Mouse (Mus musculus) liver, adult 2 months (tissue): ENCODE measurements around the gene Cpa5. TPM values are rescaled to one million over a fixed set of nuclear protein-coding genes. Genes with fewer than 3 reads are reported as not detected.

Experiments
- DNase-seq: peaks from one replicate; pipeline ENCODE4 v3.0.0-alpha.2; 2011; ENCODE audit warnings: low read depth, low spot score; ENCODE audit errors: extremely low read depth
- H3K27ac ChIP-seq: fragments of 200-500 bp; replicated peaks from 2 replicates; pipeline ENCODE4 v1.5.1; 2012; ENCODE audit warnings: low read depth, mild to moderate bottlenecking, control low read depth, inconsistent platforms, low read length; ENCODE audit not compliant: insufficient read depth
- H3K27me3 ChIP-seq: fragments of 200-500 bp; 2 replicates; pipeline ENCODE4 v1.6.1; 2012; ENCODE audit warnings: mild to moderate bottlenecking, moderate library complexity, low read length, inconsistent platforms; ENCODE audit not compliant: control insufficient read depth, insufficient read depth
- H3K36me3 ChIP-seq: fragments of 200-500 bp; 2 replicates; pipeline ENCODE4 v1.6.1; 2012; ENCODE audit warnings: low read length, inconsistent platforms; ENCODE audit not compliant: control insufficient read depth, insufficient read depth
- H3K4me1 ChIP-seq: fragments of 200-500 bp; 2 replicates; pipeline ENCODE4 v1.6.1; 2011; ENCODE audit warnings: low read length; ENCODE audit not compliant: control insufficient read depth, insufficient read depth
- H3K4me3 ChIP-seq: fragments of 200-500 bp; 2 replicates; pipeline ENCODE4 v1.5.1; 2011; ENCODE audit warnings: low read depth, mild to moderate bottlenecking, control low read depth, low read length, moderate library complexity; ENCODE audit not compliant: insufficient read depth
- H3K79me2 ChIP-seq: fragments of 200-500 bp; 2 replicates; pipeline ENCODE4 v1.6.1; 2012; ENCODE audit warnings: inconsistent platforms, mild to moderate bottlenecking, low read length, moderate library complexity; ENCODE audit not compliant: control insufficient read depth, insufficient read depth
- H3K9ac ChIP-seq: fragments of 200-500 bp; 2 replicates; pipeline ENCODE4 v1.6.1; 2012; ENCODE audit warnings: low read depth, mild to moderate bottlenecking, control low read depth, inconsistent platforms, low read length
- CTCF ChIP-seq: fragments of 200-500 bp; IDR thresholded peaks from 2 replicates; pipeline ENCODE4 v1.5.1; 2011; ENCODE audit warnings: low read depth, low read length, control low read depth
- POLR2A ChIP-seq: fragments of 200-500 bp; IDR thresholded peaks from 2 replicates; pipeline ENCODE4 v1.6.1; 2011; ENCODE audit warnings: low read length, control low read depth; ENCODE audit not compliant: insufficient read depth; ENCODE audit errors: extremely low read depth
- WGBS: fragments of 180-500 bp; shearing (Covaris S2); methylation state at CpG from one replicate; pipeline ENCODE4 v1.1.7; 2018; 5-methylcytosine and 5-hydroxymethylcytosine counted together
- polyA plus RNA-seq: library from polyadenylated mRNA; depleted of rRNA; stranded (reverse); fragments of >200 nt; gene quantifications from 2 replicates; pipeline ENCODE4 v1.2.3, GENCODE M21; 2012
- total RNA-seq: library from RNA; depleted of rRNA; stranded (reverse); fragments of >200 nt; gene quantifications from 2 replicates; pipeline ENCODE4 v1.2.3, GENCODE M21; 2014

Gene Cpa5
- total and polyA plus RNA-seq, 2 experiments, result not detected

DNA sequence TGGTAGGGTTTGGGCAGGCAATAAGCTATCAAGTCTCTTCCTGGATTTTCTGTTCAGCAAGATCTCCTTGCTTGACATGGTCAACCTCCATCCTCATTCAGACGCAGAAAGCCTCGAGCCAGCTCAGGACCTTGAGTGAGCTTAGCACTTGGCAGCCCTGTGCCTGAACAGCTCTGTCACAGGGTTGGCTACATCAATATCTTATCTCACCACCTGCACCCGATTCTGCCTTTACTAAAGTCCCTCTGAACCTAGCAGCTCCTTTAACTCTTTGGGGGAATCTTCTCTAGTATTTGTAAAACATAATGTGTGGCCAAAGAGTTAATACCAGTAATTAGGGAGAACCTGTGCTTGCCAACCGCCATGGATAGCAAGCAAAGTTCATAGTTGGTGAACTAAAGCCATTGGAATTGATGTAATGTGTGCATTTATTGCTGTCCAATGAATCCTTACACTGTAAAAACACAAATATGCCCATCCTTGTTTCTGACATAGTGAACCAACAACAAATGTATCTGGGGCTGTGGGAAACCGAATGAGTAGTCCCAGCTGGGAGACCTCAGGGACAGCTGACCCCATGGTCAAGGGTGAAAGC lies 28.0 kb downstream of the Cpa5 start, which contains the start of gene Cpa1:
TSS of gene Cpa1 (plus strand) at position 545 of the 595 bp plus-strand sequence.
- H3K79me2 ChIP-seq, result no peaks in the 10 kb centered on the region
- no peaks in the 10 kb centered on the region for H3K4me1 ChIP-seq
- no peak within 1 kb of the TSS for H3K4me3 ChIP-seq
- no peaks in the 10 kb centered on the region for H3K27me3 ChIP-seq
- H3K36me3 ChIP-seq, result no peaks in the 10 kb centered on the region
- no peak for TF ChIP-seq POLR2A
- TF ChIP-seq CTCF, result no peak
- 56% methylated on average over 5 of the region's 5 CpGs for WGBS
- H3K9ac ChIP-seq, result no peak within 1 kb of the TSS
- no peak for DNase-seq
- no peak within 1 kb of the TSS for H3K27ac ChIP-seq

DNA sequence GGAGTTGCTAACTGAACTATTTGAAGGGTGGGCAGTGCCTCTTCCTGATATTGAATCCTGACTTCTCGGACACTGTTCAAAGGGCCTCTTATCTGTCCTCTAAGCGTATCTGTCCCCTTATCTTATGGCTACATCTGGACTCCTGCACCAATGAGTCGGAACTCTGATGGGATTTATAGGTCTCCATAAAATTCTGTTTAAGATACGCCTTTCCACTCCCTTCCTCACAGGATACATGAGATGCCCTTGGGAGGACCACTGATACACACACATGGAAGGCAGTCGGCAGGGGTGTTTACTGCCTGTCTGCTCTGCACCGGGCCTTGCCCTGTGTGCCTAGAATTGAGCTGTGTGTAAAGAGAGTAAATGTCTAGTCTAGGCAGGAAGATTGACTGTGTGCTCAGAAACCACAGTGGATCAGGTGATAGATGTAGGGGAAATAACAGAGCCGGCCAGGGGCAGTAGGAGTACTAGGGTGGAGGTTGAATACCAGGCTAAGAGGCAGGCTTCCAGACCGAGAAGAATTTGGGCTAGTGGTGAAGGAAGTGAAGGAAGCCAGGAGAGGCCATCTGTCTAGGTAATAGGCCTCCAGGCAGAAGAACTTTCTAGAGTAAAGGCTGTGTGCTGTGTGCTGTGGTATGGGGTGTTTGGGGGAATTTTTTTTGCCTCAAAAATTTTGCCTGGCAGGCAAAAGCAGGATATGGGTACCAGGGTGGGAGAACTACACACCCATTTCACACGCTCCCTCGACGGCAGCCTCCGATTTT lies 33.1 kb downstream of the Cpa5 start:
- Histone ChIP-seq H3K4me1 (no peaks in the 10 kb centered on the region), H3K27ac (no peak overlapping the region), H3K9ac (no peak overlapping the region), H3K27me3 (no peaks in the 10 kb centered on the region), H3K79me2 (no peaks in the 10 kb centered on the region), H3K4me3 (no peak overlapping the region), H3K36me3 (no peaks in the 10 kb centered on the region)
- no peak for DNase-seq
- 72% methylated on average over 12 of the region's 12 CpGs for WGBS
- no peak for TF ChIP-seq CTCF
- TF ChIP-seq POLR2A, result no peak

DNA sequence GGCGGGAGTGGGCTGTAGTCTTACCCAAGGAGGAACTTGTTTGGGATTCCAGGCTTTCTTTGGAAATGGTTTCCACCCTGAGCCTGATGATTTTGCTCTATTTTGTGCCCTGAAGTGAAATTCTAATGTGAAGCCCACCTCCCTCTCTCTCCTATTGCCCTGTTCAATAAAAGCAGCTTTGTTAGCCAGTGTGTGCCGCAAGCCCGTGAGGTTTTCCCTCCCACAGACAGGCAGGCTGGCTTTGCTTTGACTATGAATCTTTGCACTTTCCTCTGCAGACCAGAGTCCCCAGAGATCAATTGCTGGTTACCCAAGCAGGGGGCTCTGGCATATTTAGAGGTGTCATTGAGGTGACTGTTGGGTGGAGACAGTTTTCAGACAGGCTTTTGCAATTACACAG lies 33.7 kb downstream of the Cpa5 start:
- Histone ChIP-seq H3K79me2 (no peaks in the 10 kb centered on the region), H3K36me3 (no peaks in the 10 kb centered on the region), H3K27ac (no peak overlapping the region), H3K4me3 (no peak overlapping the region), H3K4me1 (no peaks in the 10 kb centered on the region), H3K9ac (no peak overlapping the region), H3K27me3 (no peaks in the 10 kb centered on the region)
- WGBS, result 63% methylated on average over 3 of the region's 3 CpGs
- TF ChIP-seq CTCF (no peak), POLR2A (no peak)
- no peak for DNase-seq

DNA sequence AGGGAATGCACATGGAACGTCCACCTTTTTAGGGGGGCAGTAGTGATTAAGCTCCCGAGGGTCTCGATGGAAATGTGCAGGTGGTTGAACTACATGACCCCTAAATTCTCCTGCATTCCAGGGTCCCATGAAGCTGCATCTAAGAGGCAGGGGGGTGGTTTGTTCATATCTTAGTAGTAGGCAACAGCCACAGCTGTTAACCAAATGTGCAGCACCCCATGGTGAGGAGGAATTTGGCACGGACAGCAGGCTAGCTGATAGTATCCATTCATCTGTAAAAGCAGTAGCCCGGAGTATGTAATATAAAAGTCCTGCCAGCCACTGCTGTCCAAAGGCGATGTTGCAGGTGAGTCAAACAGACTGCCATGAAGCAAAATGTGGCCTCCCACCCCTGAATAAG lies 34.6 kb downstream of the Cpa5 start:
- Histone ChIP-seq H3K27ac (no peak overlapping the region), H3K4me3 (no peak overlapping the region), H3K9ac (no peak overlapping the region), H3K36me3 (no peaks in the 10 kb centered on the region), H3K79me2 (no peaks in the 10 kb centered on the region), H3K4me1 (no peaks in the 10 kb centered on the region), H3K27me3 (no peaks in the 10 kb centered on the region)
- DNase-seq, result no peak
- TF ChIP-seq CTCF, result no peak
- TF ChIP-seq POLR2A, result no peak
- 92% methylated on average over 6 of the region's 6 CpGs for WGBS

DNA sequence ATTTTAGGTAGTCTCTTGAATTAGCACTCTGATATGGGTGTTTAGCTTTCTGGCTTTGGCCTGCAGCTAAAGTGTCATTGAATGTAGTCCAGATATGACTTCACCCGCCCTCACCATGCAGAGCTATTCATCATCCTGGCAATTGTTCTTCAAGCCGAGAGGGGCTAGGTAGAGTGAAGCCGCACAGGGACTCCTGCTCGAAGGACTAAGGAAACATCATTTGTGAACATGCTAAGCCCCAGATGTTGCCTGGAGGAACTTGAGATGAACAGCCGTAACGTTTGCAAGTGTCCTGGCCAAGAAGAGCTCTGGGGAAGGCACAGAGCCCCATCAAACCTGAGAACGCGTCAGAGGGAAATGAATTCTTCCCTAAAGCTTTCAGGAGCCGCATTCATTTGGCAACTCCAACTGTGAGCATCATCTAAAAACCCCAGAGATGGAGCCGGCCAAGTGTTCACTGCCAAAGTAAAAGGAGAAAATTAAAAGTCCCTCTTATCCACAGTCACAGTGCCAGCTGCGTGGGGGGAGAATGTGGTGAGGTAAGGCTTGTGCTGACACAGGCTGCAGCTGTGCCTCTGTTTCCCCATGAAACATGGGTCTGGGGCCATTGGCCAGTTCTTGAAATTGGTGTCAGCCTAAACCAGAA lies 39.0 kb downstream of the Cpa5 start:
- H3K79me2 ChIP-seq, result no peaks in the 10 kb centered on the region
- no peak overlapping the region for H3K27ac ChIP-seq
- TF ChIP-seq CTCF (no peak), POLR2A (no peak)
- 91% methylated on average over 11 of the region's 11 CpGs for WGBS
- H3K36me3 ChIP-seq, result no peaks in the 10 kb centered on the region
- H3K27me3 ChIP-seq, result no peaks in the 10 kb centered on the region
- DNase-seq, result no peak
- H3K4me3 ChIP-seq, result no peak overlapping the region
- no peak overlapping the region for H3K9ac ChIP-seq
- H3K4me1 ChIP-seq, result no peaks in the 10 kb centered on the region
